Mouse (Mus musculus) neural tube, embryonic 10.5 days (tissue): Measurements from ENCODE around the gene Gnai2.

ENCODE experiments used
- DNase-seq: peaks from one replicate; pipeline ENCODE4 v3.0.0-alpha.2; 2017; ENCODE audit warnings: low spot score; ENCODE audit errors: extremely low spot score

The Gnai2 gene

DNA sequence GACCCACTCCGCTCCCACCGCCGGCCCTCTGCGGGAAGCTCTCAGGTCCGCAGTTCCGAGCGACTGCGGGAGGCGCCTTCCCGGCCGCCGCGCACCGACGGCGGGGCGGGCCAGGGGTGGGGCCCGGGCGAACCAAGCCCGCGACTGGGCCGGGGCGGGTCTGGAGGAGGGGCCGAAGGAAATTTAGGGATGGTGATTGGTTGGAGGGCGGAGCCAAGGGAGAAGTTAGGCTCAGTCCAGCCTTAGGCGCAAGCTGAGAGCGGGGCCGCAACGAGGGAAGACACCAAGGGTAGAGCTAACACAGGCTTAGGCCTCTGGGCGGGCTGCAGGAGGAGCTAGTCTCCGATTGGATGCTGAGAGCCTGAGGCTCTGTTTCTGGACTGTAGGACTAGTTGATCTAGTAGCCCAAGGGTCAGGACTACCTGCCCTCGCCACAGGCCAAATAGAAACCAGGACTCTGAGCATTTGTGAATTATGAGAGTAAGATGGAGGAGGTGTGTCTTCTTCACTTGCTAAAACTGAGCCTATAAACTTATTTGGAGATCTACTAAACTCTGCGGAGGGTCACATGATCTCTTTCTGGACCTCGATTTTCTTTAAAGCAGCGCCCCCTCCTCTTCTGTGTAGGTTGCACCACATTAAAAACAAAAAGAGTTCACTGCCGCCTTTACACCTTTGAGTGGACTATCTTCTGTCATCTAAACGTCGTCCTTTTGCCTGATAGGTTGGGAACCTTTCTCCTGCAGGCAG, at the start of gene Gnai2:
Gene Gnai2 (minus strand): TSS at position 89 of the 750 bp plus-strand sequence.
- DNase-seq, result peak; percentile 95

DNA sequence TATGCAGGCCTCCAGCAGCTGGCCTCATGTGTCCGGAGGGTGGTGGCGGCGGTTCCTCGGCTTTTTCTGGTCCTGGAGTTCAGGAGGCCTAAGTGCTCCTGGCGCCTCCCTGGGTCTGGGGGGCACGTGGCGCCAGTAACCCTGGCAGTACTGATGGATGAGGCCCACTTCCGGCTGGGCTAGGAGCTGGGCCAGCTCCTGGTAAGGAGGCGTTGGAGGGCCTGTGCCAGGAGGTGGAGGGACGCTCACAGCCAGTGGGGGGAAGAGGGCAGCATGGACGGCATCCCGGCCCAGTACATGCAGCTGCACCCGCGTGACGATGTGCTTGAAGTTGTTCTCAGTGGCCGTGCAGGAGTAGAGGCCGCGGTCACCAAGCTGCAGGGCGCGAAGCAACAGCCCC, 47.2 kb upstream of the Gnai2 start:
- DNase-seq, result no peak

DNA sequence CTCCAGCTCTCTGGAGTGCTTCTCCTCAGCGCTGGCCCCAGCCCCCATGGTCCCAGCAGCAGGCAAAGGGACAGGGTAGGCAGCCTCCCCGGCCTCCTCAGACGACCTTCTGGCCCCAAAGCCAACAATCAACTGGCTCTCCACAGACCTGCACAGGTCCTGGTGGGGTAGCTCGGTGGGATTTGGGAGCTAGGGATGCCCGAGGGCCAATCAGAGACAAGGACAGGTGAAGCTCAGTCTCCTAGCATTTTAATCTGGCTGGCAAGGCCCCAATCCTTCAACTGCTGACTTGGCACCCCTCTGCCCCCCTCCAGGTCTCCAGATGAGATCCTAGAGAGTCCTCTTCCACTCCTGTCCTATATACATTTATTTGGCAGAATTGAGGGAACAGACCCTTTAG, 44.3 kb upstream of the Gnai2 start, which contains the start of gene Gnat1:
Gene Gnat1 (minus strand): TSS at position 212 of the 400 bp plus-strand sequence.
- no peak for DNase-seq

DNA sequence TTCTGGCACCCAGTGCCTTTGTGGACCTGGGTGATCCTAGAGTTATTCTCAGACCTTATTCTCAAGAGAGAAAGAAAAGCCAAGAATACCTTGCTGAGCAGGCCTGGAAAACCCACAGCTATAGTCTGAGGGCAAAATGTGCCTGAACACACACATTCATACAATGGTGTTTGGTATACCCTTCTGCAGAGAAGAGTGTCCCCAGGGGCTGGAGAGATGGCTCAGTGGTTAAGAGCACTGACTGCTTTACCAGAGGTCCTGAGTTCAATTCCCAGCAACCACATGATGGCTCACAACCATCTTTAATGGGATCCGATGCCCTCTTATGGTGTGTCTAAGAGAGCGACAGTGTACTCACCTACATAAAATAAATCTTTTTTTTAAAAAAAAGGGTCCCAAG, 43.7 kb upstream of the Gnai2 start:
- DNase-seq, result no peak

DNA sequence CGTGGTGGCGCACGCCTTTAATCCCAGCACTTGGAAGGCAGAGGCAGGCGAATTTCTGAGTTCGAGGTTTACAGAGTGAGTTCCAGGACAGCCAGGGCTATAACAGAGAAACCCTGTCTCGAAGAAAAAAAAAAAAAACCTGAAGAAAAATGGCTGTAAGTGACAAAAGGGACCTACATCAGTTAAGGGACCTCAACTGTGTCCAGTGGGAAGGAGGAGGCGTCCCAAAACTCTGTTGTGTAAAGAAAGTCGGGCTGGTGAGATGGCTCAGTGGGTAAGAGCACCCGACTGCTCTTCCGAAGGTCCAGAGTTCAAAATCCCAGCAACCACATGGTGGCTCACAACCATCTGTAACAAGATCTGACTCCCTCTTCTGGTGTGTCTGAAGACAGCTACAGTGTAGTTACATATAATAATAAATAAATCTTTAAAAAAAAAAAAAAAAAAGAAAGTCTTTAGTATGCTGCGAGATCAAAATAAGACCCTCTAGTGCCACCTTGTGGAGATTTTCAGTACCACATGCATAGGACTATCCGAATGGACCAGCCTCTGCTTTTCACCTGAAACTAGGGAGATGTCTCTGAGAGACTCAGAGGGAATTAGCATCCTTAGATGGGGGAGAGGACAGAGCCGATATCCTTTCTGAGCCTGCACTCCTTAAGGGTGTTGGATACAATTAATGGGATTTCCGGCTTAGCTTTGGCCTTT, 42.8 kb upstream of the Gnai2 start:
- DNase-seq, result peak; percentile 76

DNA sequence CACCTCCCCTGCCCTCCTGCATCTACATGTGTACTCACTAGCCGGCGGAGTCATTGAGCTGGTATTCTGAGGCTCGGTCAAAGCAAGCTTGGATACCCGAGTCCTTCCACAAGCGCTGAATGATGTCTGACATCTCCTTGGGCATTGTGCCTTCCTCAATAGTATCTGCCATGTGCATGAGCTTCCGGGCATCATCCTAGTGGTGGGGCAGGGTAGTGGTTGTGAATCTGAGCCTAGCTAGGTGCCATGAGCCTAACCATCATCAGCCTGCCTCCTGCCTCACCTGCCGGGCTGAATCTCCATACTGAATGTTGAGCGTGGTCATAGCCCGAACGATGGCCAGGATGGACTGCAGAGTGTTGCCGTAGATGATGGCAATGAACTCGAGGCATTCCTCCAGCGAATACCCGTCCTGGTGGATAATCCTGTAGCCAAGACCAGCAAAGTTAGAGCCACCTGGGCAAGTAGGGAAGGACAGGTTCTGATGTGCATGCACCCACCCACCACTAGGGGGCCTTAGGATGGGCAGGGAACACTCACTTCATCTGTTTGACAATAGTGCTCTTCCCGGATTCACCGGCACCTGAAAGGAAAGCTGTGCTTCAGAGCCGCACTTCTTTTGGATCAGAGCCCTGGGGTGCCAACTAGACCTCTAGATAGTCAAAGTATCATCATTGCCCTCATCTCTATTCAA, 42.1 kb upstream of the Gnai2 start:
- DNase-seq, result peak; percentile 69

DNA sequence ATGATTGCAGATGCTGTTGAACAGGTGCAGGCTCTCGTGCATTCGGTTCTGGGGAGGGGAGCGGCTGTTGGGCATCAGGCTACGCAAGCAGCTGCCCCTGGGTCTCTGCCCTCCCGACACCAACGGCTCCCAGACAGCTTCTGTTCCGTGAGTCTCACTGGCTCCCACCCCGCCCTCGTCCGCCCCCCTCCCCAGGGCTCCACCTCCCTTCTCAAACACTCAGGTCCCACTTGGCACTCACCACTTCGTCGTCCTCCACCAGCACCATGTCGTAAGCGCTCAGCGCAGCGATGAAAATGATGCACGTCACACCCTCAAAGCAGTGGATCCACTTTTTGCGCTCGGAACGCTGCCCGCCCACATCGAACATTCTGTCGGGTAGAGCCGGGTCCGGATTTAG, 41.1 kb upstream of the Gnai2 start:
- no peak for DNase-seq

DNA sequence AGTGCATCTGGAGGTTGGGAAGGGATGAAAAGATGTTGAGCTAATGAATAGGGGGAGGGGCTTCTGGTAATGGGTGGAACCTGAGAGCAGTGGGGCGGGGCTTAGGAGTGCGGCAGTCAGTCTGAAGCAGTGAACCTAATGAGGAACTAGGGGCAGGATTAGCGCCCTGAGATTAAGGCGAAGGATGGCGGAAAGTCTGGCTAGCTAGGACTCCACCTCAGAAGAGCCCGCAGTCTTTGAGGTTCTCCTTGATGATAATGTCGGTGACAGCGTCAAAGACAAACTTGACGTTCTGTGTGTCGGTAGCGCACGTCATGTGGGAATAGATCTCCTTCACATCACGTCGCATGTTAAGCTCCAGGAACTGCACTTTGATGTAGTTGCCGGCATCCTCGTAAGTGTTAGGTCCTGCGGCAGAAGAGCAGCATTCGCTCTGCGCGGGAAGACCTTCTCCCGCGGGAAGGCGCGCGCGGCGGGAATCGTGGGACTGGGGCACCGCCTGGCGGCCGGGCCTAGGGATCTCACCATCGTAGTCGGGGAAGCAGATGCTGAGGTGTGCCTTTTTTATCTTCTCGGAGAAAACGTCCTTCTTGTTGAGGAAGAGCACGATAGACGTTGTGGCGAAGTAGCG, 40.6 kb upstream of the Gnai2 start:
- DNase-seq, result peak; percentile 82

DNA sequence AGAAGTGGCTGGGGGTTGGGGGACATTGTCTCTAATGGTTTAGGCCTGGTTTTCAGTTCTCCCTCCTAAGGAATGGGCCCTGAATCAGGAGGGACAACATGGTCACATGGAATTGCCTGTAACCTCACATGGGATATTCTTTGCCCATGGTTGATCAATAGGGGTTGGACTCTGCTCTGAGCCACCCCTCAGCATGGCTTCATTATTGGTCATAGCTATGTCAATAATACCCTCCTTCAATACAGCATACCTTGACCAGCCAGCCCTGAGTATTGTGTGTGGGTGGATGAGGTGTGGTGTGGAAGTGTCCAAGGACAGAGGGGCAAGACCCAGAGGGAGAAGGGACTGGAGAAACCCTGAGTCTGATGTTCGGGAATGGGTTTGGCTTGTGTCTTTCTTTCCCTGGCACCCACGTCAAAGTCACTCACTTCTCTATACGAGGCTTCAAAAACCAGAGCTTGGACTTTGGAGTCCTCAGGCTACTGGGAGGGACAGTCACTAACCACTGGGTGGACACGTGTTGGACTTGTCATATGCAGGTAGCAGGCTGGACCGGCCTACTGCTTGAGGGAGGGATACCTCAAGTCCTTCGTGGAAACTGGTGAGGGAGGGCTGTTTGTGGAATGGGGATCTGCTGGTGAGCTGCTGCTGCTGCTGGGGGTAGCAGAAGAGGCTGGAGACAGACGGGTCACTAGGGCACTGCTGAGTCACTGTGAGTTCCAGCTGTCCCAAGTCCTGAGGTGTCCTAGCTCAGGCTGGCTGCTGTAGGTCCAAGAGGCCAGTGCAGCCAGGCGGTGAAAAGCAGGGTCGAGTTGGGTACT, 39.7 kb upstream of the Gnai2 start:
- no peak for DNase-seq

DNA sequence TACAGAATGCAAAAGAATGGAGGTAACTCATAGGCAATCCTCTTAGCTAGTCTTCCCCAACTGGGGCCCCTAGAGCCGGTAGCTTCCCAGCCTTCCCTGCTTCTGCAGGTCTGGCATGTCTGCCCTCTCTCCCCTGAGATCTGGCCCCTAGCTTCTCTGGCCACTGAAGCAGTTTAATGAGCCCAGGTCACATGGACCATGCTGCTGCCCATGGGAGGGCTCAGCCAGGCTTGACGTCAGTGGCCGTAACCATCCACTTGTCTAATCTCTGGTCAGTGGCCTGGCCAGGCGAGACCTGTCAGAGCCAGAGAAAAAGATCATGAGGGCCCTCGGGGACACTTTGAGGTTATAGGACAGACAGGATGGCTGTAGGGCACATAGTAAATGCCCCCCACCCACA, 35.1 kb upstream of the Gnai2 start:
- DNase-seq, result no peak

DNA sequence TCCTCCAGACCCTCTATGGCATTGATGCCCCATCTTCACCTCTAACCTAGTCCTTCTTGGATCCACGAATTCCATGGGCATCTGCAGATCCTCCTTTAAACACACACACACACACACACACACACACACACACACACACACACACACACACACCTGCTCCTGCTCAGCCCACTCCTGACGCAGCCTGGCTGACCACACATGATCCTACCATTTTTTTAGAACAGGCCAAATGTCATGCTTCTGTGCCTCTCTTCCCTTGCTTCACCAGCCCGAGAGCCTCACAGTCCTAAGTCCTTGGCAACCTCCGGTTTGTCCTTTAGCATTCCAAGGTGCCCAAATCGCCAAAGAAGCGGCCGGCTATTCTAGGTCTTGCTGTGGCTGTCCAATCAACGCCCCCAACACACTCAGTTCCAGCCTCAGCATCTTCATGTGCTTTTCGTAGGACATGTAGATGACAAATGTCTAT, 34.3 kb upstream of the Gnai2 start, which contains the start of gene Slc38a3:
Gene Slc38a3 (minus strand): TSS at position 51 of the 466 bp plus-strand sequence.
- no peak for DNase-seq

DNA sequence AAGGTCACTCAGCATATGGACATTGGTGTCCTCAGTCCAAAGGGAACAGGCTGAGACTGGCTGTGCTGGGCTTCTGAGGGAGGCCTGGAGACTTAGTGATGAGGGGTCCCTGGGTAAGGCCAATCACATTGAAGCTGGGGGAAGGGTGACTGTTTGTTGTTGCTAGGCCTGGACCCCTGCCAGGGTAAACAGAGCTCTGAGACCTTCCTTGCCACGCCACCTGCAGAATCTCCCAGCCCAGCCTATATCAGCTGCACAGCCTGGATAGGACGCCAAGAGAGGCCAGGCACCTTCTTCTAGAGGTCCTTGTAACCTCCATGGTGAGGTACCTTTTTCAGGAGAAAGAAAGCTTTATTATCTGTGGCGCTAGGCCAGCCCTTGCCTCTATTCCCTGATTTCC, 33.7 kb upstream of the Gnai2 start:
- no peak for DNase-seq

DNA sequence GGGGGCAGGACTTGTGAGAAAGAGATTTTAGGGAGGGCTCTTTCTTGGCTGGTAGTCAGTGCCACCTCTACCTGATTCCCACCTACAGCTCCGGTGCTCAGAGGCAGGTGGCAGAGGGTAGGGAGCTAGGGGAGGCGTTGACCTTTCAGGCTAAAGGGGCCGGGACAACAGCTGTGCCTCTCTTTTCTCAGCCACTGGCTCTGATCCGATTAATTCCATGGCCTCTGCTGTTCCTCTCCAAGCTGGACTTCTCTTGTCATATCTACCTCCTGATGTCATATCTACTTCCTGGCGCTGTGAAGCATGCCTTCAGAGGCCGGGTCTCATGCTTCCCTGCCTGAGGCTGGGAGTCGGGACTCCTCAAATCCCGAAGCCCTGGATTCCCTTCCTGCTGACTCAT, 32.8 kb upstream of the Gnai2 start:
- no peak for DNase-seq

DNA sequence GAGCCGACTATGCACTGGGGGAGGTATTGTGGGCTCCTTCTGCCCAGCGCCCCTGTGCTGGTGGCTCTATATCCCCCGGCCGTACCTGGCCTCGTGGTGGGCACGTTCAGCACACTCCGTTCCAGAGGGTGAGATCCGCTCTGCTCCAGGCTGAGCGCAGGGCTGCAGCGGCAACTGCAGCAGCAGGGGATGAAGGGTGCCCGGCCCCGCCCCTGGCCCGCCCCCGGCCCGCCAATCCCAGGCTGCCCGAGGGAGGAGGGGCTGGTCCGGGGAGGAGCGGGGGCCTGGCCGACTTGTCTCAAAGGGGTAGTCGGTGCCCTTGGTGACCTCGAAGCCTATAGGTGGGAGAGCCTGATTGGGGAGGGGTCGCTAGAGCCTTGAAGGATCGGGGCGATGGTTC, 32.1 kb upstream of the Gnai2 start:
- peak; percentile 85 for DNase-seq

DNA sequence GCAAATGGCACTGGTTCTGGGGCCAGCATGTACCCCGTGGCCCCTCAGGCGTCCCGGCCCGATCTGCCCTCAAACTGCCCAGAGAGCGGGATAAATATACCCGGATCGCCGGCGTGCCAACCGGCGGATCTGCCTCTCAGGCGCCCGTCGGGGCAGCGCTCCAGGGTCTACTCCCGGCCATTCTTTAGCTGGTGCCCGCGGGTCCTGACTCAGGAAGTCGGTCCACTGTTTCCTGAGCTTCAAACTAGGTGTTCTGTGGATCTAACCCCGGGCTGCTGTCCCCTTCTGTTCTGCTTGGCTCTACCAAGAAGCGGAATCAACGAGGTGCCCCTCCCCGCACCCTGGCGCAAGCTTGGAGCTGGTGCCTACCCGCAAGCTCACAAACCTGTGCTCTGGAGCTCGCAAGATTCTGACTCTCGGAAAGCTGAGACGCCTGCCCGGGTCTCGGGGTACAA, 31.6 kb upstream of the Gnai2 start:
- DNase-seq, result no peak

DNA sequence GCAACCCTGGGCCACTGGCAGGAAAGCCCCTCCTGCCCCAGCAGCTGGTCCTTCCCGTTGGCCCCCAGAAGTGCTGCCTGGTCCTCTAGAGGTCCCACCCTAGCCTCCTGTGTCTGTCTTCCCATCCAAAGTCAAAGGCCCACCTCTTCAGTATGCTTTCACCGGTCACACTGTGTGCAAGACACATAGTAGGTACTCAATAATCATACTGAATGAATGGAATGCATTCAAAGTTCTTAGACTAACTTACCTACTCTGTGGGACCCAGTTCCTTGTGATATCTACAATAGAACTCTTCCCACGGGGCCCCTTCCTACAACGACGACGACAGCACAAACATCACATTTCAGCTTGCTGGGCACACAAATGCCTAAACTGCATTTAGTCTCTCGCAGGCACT, 30.1 kb upstream of the Gnai2 start:
- DNase-seq, result no peak

DNA sequence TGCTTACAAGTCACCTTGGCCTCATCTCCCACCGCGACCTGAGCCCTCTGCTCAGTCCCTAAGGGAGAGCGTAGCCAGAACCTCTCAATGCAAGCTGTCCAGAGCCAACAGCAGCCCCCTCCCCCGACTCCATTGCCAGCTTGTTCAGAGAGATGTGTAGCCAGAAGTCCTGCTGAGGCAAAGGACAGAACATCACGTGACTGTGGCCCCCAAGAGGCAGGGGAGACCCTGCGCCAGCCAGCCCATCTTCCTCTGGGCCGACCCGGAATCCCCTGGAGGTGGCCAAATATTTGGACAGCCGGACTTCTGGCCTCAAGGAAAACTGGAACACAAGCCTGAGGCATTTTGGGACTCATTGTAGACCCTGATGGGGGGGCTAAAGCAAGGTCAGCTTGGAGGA, 28.4 kb upstream of the Gnai2 start:
- DNase-seq, result peak; percentile 41

DNA sequence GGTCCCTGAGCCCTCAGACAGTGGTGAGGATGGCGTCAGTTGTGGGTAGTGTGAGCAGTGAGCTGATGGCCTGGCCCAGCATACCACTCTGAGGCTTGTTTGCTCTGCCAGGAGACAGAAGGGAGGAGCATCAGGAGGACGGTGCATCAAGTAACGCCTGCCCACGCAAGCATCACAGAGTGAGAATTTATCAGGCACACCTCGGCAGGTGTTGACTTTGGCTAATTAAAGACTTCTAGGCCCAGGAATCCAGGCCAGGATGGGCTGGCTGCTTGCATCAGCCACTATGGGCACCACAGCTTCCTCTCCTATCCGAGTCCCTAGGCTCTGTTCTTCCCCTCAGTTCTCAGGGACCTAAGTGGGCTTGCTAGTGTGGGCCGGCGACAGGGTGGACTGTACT, 27.2 kb upstream of the Gnai2 start:
- DNase-seq, result no peak

DNA sequence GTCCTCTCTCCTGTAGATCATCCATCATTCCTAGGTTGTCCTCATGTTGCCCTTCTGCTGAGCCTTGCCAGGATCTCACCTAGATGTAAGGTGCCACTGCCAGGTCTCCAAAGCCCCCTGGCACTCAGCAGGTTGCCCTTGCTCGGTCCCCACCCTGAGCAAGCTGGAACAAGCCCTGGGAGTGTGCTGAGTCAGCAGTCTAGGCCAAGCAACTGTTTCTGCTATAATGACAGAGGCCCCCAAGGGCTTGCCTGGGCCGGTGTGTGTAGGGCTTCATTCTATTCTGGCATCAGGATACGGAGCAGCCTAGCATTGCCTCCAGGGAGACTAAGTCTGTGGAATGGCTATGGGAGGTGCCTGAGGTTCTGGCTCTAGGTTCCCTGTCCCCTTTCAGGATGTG, 25.6 kb upstream of the Gnai2 start:
- no peak for DNase-seq

DNA sequence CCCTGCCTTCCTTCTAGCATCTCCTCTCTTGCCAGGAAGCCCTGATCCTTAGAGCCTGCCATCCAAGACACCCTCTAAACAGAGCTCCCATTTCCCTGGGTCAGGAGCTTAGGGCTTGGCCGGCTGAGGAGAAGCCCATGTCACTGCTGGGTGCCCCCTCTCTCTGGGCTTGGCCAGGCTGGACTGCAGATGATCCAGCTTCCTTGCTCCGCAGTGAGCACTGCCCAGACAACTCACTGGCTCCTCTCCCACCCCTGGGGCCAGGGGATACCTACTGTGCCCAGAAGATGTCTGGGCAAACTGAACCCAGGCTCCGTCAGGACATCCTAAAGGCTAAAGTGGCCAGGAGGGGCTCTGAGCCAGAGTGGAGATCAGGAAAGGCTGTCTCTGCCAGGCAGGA, 24.8 kb upstream of the Gnai2 start:
- DNase-seq, result no peak

DNA sequence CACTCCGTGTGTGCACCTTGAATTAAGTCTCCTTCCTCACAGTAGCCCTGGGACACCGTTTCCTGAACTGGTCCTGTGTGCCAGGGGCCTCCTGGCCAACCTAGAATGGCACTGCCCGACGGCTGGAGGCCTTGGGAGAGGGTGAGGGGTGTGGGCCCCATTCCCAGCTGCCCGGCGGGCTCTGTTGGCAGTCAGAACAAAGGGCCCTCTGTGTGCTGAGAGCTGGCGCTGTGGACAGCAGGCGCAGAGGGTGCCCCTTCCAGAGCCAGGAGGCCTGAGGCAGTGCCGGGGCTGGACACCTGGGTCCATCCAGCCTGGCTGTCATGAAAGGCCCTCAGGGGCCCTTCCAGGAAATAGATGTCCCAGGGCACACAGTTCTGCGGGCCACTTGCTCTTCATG, 24.4 kb upstream of the Gnai2 start:
- no peak for DNase-seq
